Mouse (Mus musculus) liver, embryonic 13.5 days (tissue): Measurements from ENCODE around the gene Grhl1. TPM values are rescaled to one million over a fixed set of nuclear protein-coding genes. Genes with fewer than 3 reads are reported as not detected.

ENCODE experiments used
- polyA plus RNA-seq: library from polyadenylated mRNA; unstranded; fragments of >200 nt; fragmentation: Nextera tagmentation; extraction: Ambion mirVana; gene quantifications from 2 replicates; pipeline ENCODE4 v1.2.1, GENCODE M21; 2015

The Grhl1 gene
- polyA plus RNA-seq, 1 experiment from 2014 or later: 0.54 TPM

Other genes starting within 250 kb of the Grhl1 start
- 11.8 and 14.5 TPM in 2 replicates for gene Taf1b, start 73.9 kb upstream of the Grhl1 start, polyA plus RNA-seq
- 7.0 and 9.2 TPM in 2 replicates for gene Klf11, start 79.0 kb downstream of the Grhl1 start, polyA plus RNA-seq
- 0.38 and 0.50 TPM in 2 replicates for gene Cys1, start 109.5 kb downstream of the Grhl1 start, polyA plus RNA-seq
- gene Rrm2, start 136.0 kb downstream of the Grhl1 start, polyA plus RNA-seq: 586 and 708 TPM in 2 replicates